Mouse (Mus musculus) spleen, embryonic (tissue): ENCODE measurements around the gene Btnl2.

Source experiments
- CTCF ChIA-PET: fragments of 350-600 bp; sonication (Branson Sonifier 250); formaldehyde crosslinking; loops from one replicate; lab custom pipeline; 2022; lab: Charles Lee

The Btnl2 gene

GRCm38 (mm10) chr17:34346041-34346440 lies 8.6 kb upstream of the Btnl2 start:
- CTCF ChIA-PET: interaction anchor here (0.7 to 1.7 kb wide), 3 partner anchors 8 to 57 kb away, joined by 3 to 5 read pairs (median 5); no protein-coding TSS in a partner anchor

DNA sequence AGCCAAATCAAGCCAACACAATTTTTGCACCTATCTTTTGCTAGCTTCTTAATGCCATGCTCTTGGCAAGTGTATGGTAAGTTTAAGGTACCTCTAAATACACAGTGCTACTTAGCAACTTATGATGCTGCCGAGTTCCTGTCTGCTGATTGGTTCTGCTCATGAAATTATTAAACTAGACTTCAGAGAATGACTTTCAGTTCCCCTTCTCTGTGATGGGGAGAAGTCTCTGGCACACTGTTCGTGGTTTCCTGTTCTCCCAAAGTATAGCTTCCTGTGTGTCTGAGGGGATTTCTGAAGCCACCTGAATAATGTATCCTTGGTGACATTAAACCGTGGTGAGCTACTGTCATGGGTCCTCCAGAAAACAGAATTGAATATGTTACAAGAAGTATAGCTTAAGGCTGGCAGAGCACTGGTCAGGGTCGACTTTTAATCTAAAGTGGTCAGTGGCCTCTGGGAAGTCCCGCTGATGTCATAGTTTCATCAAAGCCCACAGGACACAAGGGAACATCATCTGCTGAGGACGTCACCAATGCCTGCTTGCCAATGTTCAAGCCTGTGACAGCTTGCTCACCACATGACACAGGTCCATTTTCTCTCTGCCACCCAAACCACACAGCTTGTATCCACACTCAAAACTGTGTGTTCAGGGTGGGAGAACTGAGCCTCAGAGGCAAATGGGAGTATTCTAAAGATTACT lies 6.9 kb upstream of the Btnl2 start:
- CTCF ChIA-PET: interaction anchor here (0.6 to 1.7 kb wide), 6 partner anchors 9 to 702 kb away, joined by 3 to 6 read pairs (median 5); partner anchors contain the start of gene Clic1

- CTCF ChIA-PET: interaction anchor here (0.6 to 1.4 kb wide), 10 partner anchors 24 to 265 kb away, joined by 3 to 6 read pairs (median 4); partner anchors contain the start of gene H2-Aa
These were observed 5.2 kb upstream of the Btnl2 start for GRCm38 (mm10) chr17:34349429-34349828.

DNA sequence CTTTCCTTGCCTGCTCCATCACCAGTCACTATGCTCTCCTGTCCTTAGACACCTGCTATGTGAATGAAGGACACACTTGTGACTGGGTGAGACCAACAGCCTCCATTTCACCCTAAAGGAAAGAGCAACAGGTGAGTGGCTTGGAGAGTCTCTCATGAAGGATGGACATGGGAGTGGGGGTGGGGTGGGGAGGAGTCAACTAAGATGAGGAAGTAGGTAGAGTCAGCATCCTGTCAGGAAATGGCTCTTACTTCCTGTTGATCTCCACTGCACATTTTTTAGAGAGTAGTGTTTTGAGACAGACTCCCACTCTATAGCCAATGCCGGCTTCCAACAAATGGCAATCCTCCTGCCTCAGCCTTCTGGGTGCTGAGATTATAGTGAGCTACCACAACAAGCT lies 318 bp downstream of the Btnl2 start:
- CTCF ChIA-PET: interaction anchor here (1.1 kb wide), 1 partner anchor 28 kb away, joined by 3 read pairs; no protein-coding TSS in a partner anchor

GRCm38 (mm10) chr17:34362954-34363546 lies 8.4 kb downstream of the Btnl2 start:
- CTCF ChIA-PET: interaction anchor here (0.6 to 1.9 kb wide), 2 partner anchors 12 kb away, joined by 3 to 6 read pairs; no protein-coding TSS in a partner anchor

- CTCF ChIA-PET: interaction anchor here (0.6 to 1.9 kb wide), 2 partner anchors 12 to 13 kb away, joined by 3 to 6 read pairs; no protein-coding TSS in a partner anchor
These were observed 9.2 kb downstream of the Btnl2 start for GRCm38 (mm10) chr17:34363676-34364310.

DNA sequence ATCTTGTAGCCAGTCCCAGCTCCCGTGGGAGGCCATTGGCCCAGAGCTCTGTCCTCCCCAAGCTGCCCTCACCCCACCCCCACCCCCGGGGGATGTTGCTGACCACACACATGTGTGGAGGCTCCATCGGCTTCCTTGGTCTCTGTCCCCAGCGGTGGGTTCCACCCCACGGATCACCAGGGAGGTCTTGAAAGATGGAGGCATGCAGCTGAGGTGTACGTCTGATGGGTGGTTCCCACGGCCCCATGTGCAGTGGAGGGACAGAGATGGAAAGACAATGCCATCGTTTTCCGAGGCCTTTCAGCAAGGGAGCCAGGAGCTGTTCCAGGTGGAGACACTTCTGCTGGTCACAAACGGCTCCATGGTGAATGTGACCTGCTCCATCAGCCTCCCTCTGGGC lies 10.4 kb downstream of the Btnl2 start:
- CTCF ChIA-PET: no interaction called here

- CTCF ChIA-PET: no interaction called here
These were observed 15.9 kb downstream of the Btnl2 start for GRCm38 (mm10) chr17:34370563-34370962.

DNA sequence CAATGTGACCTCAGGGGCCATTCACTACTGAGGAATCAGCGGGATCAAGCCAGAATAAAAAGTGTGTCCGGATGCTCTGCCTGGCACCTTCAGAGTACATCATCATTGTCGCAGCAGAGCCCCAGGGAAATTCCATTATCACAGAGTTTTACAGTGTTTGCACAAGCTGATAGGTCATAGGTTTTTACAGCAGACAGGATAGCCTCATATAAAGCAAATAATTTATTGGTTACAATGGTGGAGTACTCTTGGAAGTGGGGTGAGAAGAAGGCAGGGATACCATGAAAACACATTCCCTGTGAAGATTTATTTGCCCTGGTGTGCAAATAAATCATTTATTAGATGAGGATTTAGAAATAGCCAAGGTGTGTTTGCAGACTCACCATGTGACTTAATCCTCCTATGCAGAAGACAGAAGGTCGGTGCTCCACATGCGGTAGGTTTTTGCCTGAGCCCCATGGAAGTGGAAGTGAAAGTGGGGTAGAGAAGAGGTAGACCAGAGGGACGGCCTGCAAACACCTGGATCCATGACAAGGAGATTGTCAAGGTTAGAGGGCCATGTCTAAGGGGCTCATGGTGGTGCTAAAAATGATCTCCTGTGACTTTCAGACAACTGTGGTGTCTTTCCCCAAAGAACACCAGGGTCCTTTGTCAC lies 18.6 kb downstream of the Btnl2 start:
- CTCF ChIA-PET: interaction anchor here (1.0 kb wide), 1 partner anchor 23 kb away, joined by 4 read pairs; no protein-coding TSS in a partner anchor

- CTCF ChIA-PET: interaction anchor here (1.0 to 1.2 kb wide), 3 partner anchors 11 to 54 kb away, joined by 3 read pairs; no protein-coding TSS in a partner anchor
These were observed 22.2 kb downstream of the Btnl2 start, which contains the start of gene Btnl1 for GRCm38 (mm10) chr17:34376847-34377246. TSS of gene Btnl1 (plus strand) at chr17:34377132.

GRCm38 (mm10) chr17:34377450-34378209 lies 23.0 kb downstream of the Btnl2 start:
- CTCF ChIA-PET: interaction anchor here (1.0 kb wide), 1 partner anchor 10 kb away, joined by 3 read pairs; no protein-coding TSS in a partner anchor

GRCm38 (mm10) chr17:34378716-34379115 lies 24.1 kb downstream of the Btnl2 start:
- CTCF ChIA-PET: no interaction called here

DNA sequence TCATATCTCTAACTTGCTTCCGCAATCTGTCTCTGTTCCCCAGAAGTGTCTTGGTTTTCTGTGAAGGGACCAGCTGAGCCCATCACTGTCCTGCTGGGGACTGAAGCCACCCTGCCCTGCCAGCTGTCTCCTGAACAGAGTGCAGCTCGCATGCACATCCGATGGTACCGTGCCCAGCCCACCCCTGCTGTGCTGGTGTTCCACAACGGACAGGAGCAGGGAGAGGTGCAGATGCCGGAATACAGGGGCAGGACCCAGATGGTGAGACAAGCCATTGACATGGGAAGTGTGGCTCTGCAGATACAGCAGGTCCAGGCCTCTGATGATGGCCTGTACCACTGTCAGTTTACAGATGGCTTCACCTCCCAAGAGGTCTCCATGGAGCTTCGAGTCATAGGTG lies 24.8 kb downstream of the Btnl2 start:
- CTCF ChIA-PET: no interaction called here

DNA sequence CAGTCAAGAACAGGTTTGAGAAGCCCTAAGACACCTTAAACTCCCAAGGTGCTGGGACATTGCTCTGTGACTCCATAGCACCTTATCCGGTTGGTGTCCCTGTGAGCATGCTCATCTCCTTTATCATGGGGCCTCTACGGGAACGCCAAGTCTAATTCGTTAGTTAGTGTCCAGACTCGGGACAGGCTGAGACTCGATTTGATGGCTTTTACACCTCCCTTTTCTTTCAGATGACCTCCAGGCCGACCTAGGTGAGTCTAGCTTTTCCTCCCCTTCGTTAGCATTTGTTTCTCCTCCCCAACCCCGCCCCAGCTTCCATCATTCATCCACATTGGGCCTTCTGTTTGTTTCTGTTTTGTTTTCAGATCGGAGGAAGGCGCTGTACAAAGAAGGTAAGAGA lies 27.3 kb downstream of the Btnl2 start:
- CTCF ChIA-PET: interaction anchor here (0.5 kb wide), 1 partner anchor 11 kb away, joined by 4 read pairs; no protein-coding TSS in a partner anchor

DNA sequence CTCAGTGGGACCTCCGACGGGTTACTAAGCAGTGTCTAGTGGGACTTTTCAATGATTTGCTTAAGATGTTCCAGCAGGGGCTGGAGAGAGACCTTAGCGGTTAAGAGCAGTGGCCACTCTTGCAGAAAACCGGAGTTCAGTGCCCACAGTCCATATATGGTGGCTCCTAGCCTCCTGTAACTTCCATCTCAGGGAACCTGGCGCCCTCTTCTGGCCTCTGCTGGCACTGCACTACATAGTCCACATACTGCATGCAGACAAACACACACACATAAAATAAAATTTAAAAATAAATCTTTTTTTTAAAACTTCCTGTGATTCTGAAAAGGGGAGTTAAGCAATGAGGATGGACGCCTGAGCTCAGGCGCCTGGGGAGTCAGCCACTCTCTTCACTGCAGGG lies 28.6 kb downstream of the Btnl2 start:
- CTCF ChIA-PET: interaction anchor here (0.6 kb wide), 1 partner anchor 58 kb away, joined by 3 read pairs; the partner anchor contains the start of gene H2-Eb2

DNA sequence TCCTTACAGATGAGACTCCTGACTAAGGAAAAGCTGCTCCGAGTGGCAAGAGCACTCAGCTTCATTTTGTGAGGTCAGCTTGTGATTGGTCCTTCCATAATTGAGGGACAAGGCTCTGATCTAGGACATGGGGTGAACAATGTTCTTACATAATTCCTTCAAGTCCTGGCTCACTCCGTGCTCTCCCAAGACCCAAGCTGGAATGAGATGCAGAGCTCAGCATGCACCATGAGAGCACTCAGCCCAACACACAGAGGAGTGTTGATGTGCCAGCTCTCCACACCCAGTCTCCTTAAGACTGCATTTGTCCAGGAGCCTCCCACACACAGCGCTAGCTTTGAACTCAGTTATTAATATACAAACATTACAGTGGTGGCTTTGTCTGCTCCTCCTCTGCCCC lies 30.1 kb downstream of the Btnl2 start:
- CTCF ChIA-PET: interaction anchor here (0.6 kb wide), 1 partner anchor 175 kb away, joined by 3 read pairs; no protein-coding TSS in a partner anchor

- CTCF ChIA-PET: no interaction called here
These were observed 32.0 kb downstream of the Btnl2 start for GRCm38 (mm10) chr17:34386656-34387055.

DNA sequence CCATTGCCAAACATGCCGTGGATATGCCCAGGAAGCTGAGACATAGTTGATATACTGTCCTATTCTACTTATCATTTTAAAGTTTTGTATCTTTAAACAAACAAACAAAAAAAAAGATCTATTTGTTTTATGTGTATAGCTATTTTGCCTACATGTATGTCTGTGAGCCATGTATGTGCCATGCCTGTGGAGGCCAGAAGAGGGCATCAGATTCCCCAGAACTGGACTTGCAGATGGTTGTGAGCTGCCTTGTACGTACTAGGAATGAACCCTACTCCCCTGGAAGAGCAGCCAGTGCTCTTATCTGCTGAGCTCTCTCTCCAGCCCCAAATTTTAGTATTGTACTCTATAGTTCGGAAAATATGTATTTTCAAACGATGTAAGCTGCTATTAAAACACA lies 33.9 kb downstream of the Btnl2 start:
- CTCF ChIA-PET: interaction anchor here (1.1 kb wide), 1 partner anchor 19 kb away, joined by 4 read pairs; no protein-coding TSS in a partner anchor

DNA sequence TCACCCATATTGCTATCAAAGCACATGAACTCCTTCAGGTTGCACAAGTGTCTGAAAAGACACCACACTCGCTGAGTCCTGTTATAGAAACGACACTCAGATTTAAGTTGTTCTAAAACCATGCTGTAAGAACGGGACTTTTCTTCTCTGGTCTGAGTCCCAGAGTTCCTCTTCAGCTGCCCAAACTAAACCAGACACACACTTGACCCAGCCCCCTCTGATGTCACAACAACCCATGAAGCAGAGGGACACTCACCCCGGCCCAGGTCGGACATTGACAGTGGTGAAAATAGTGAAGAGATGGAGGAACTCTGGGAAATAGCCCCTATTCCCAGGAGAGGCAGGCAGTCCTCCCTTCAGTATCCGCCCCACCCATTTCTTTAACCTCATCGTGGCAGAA lies 36.9 kb downstream of the Btnl2 start:
- CTCF ChIA-PET: interaction anchor here (1.2 kb wide), 1 partner anchor 118 kb away, joined by 3 read pairs; no protein-coding TSS in a partner anchor

GRCm38 (mm10) chr17:34392321-34392720 lies 37.7 kb downstream of the Btnl2 start:
- CTCF ChIA-PET: interaction anchor here (0.7 to 1.2 kb wide), 2 partner anchors 11 to 119 kb away, joined by 3 to 4 read pairs; no protein-coding TSS in a partner anchor
